Mouse (Mus musculus): ENCODE measurements around the gene Rnf213. TPM values are rescaled to one million over a fixed set of nuclear protein-coding genes. Genes with fewer than 3 reads are reported as not detected.

Gene Rnf213
- total RNA-seq, 2 experiments from 2014 or later = 36.4 to 69.5 TPM

DNA sequence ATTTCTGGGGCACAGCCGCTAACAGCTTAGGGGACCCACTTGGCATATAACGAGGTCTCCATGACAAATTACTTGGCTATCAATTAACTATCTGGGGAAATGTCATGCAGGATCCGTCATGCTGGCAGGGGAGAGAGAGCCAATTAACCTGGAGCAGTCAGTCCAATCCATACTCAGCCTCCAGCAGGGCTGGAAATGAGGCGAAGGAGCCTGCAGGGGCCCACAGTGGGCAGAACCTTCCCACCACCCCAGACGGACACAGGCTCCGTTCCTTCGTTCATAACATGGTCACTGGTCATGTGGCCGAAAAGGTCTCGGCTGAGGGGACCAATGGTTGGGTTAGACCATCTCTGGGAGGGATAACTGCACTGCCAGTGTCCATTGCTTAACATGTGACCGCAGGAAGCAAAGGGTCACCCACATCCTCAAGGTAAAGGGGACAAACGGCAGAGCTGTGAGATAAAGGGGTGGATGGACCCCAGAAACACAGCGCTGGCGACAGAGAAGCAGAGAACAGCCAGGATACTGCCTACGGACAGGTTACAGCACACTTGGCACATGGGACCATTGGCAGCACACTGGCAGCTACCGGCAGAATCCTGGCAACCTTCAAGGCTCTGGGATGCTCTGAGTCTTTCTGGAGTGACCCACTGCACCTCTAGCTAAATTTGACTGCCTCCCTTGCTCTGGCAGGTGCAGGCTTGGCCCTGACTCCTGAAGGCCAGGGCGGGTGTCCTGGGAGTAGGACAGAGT lies 121.4 kb downstream of the Rnf213 start:
- no peak for ATAC-seq (replicated peaks; ENCODE audit: poor library complexity)

GRCm38 (mm10) chr11:119514967-119515636 lies 122.2 kb downstream of the Rnf213 start:
- ATAC-seq (replicated peaks; ENCODE audit: poor library complexity) = 0 out of 2 replicates have a peak, but pooled peaks have one; percentile 20

DNA sequence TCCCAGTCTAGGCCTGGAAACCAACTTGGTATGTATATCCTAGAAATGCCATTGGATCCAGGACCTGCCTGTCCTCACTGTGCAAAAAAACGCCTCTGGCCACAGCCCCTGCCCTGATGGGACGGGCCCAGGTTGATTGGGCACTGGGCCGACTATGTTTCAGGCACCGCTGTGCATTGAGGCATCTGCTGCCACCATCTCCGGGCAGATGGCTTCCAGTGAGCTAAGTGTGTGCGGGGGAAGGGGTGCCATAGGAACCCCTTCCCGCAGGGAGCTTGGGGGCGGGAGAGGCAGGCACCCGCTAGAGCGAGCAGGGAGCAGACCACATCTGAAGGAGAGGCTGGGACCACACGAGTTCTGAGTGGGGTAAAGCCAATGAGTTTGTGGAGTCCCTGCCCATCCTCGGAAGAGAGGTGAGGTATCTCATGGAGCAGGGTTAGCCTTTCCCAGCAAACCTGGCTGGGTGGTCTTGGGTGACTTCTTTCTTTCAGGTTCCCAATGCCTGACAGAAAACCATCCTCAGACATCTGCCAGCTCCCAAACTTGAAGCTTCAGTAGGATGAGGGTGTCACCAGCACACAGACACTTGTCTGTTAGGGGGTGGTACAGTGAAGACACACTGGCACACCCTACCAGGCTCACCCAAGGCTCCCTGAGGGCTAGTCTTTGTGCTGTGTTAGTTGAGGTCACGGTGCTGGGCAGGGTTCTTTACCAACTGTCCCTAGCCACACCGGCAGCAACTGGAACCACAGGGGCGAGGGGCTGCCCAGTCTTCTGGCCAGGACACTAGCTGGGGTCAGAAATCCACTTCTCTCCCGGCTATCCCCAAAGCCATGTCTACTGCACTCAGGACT lies 123.2 kb downstream of the Rnf213 start:
- no peak for ATAC-seq (replicated peaks; ENCODE audit: poor library complexity)

GRCm38 (mm10) chr11:119516677-119517361 lies 123.9 kb downstream of the Rnf213 start:
- no peak for ATAC-seq (replicated peaks; ENCODE audit: poor library complexity)

DNA sequence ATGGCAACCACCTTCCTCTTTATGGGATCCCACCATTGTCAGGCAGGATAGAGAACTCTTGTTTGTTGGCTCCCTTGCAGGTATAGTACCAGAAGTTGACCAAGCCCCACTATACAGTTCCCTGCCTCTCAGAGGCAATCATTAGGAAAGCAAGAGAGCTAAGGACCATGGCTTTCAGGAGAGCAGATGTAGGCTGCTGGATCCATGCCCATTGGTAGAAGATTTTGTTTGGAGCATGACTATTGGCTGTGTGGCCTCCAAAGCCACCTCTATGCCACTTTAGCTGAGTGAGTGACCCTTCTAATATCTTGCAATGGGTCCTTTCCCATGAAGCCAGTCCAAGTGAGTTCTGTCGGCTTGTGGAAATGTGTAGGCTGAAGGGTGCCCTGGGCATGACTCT lies 126.5 kb downstream of the Rnf213 start:
- no peak for ATAC-seq (replicated peaks; ENCODE audit: poor library complexity)

GRCm38 (mm10) chr11:119520005-119520712 lies 127.3 kb downstream of the Rnf213 start:
- ATAC-seq (replicated peaks; ENCODE audit: poor library complexity) = no peak

GRCm38 (mm10) chr11:119520713-119521063 lies 127.8 kb downstream of the Rnf213 start:
- no peak for ATAC-seq (replicated peaks; ENCODE audit: poor library complexity)

DNA sequence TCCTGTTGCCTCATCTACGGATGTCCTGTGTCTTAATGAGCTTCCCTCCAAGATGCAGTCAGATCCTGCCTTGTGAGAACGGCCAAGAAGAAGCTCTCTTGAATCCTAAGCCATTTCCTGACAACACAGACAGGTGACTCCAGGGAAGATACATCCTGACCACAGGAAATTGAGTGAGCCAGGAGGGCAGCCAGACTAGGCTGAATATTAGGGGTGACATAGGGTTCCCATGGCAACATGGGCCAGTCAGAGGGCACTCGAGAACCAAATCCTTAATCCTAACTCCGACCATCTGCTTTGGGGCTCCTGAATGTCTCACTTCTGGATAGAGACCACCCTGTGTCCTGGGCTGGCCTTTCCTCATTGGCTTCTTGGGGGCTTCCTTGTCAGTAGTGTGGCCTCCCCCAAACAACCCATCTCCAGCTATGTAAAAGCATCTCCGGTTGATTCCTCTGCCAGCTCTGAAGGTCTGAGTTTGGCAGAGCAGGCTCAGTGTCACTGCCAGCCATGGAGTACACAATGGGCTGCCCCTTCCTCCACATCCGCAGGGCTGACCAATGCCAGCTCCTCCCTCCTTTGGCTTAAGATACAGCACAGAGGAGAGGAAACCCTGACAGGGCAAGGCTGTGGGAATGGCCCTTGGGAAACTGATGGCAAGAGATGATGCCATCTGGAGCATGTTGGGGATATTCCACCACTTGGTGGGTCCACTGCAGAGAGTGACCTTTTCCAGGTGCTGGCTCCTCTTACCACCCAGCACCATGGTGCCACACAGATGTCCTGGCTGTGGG lies 129.2 kb downstream of the Rnf213 start:
- ATAC-seq (replicated peaks; ENCODE audit: poor library complexity) = no peak

DNA sequence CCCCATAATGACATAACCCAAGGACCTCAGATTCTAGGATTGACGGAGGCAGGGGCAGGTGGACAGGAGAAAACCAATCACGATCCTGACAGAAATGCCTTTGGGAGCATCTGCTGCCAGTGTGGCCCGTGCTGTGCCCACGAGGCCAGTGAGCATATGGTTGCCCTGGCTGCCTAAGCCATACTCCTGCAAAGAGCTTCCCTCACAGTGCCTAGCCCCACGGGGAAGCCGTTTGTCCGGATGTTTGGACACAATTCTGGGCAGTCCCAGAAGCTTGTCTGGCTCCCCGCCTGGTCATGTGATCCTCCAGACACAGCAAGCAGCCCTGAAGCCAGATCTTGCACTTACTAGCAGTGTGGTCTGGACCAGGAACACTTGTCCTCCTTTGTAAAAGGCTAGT lies 129.9 kb downstream of the Rnf213 start:
- ATAC-seq (replicated peaks; ENCODE audit: poor library complexity) = no peak

GRCm38 (mm10) chr11:119523392-119523791 lies 130.5 kb downstream of the Rnf213 start:
- ATAC-seq (replicated peaks; ENCODE audit: poor library complexity) = no peak

DNA sequence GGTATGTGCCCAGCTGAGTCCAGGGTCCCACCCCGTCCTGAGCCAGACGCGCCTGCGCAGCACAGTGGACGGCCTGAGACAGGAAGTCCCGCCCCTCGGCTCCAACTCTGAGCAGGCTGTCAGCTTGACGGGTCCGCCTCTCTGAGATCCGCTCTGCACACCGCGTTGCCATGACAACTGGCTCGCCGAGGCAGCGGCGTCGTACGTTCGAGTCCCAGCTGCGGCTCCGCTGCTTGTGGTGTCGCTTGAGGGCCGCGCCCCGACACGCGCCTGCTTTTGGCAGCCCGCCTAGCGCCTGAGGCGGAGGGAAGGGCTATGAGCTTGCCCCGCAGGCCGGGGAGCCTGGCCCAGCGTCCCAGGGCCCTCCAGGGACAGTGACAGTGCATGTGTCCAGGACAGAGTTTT lies 131.6 kb downstream of the Rnf213 start:
- peak; percentile 99 for ATAC-seq (replicated peaks; ENCODE audit: poor library complexity)

DNA sequence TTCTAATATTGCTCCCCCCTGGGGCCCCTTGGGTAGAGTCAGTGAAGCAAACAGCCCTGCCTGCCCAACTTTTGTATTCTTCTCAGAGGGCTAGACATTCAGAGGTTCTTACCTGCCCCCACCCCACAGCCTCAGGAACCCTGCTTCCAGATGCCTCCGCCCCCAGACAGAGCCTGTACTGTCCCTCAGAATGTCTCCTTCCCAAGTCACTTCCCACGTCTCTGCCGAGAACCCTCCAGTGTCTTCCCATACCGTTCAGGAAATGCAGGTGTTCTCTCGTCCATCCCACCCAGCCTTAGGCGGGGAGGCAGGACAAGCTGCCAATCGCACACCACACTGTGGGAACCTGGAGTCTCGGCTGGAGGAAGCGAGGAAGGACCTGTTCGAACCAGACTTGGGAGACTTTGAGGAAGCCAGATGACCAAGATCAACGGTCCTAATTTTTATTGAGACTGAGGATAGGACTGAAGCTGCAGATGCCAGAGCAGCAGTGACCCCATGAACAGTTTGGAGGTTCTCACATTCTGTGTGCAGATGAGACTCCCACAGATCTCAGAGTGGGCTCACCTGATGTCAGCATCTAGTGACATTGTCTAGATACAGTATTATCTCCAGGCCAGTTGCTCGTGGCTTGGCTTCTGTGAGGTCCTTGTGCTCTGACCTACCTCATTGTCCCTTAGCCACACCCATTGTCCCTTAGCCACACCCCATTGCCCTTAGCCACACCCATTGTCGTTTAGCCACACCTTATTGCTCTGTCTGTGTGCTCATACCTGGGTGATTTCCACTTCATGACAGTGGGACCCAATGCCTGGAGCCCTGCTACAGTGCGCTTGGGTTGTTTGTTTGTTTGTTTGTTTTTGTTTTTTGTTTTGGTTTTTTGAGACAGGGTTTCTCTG lies 133.4 kb downstream of the Rnf213 start:
- 0 out of 2 replicates have a peak, but pooled peaks have one; percentile 32 for ATAC-seq (replicated peaks; ENCODE audit: poor library complexity)

DNA sequence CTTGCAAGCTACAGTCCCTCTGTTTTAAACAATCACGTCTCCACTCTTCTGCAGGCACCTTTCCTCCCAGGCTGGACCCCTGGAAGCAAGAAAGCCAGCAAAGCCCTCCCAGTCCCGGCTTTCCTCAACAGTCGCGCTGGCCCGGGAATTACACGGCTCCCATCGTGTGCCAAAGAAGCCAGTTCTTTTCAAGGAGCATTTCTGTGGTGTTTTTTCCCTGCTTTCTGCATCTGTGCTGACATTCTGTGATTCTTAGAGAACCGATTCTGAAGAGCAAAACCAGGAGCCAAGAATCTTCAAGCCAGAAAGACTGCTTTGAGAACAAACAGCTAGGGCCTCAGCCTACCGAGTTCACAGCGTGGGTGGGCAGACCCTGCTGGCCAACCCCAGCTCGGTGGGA lies 136.0 kb downstream of the Rnf213 start:
- no peak for ATAC-seq (replicated peaks; ENCODE audit: poor library complexity)

- no peak for ATAC-seq (replicated peaks; ENCODE audit: poor library complexity)
Observed at GRCm38 (mm10) chr11:119532460-119532859, 139.6 kb downstream of the Rnf213 start.

GRCm38 (mm10) chr11:119533745-119534144 lies 140.8 kb downstream of the Rnf213 start:
- ATAC-seq (replicated peaks; ENCODE audit: poor library complexity) = no peak
